26 mouse cellular contexts compared by ENCODE assay signal in genomic region chr19:53154156-53154555, GRCm38 (mm10). TPM values are rescaled to one million over a fixed set of nuclear protein-coding genes. Genes with fewer than 3 reads are reported as not detected.
DNase-seq lines count a peak whose midpoint lies in the region; ATAC-seq and TF ChIP-seq lines count a peak whose summit lies in the region.
"Had no signal": no experiment of that assay in that cellular context is flagged by ENCODE, and none has a peak within 500 bp of the region (broad histone marks: within the 10 kb centered on the region; RNA-seq: fewer than 3 reads in every experiment).

No protein-coding gene starts in this region.

- H3K9ac ChIP-seq in heart, embryonic 11.5 days (ENCODE audit: low read depth, low read length), result no peak overlapping the region
- peak overlapping the region; percentile 26 for H3K9ac ChIP-seq in heart, embryonic 14.5 days (ENCODE audit: low read length)
- no peak overlapping the region for H3K9ac ChIP-seq in heart, postnatal 0 days (replicated peaks; ENCODE audit: low read depth, low read length)
- H3K9ac ChIP-seq: forebrain, embryonic 13.5 days; hindbrain, embryonic 14.5 days had no signal

- intact Hi-C loops in heart, postnatal 14 days (cut with DNase I), result no loop called here

- H3K27ac ChIP-seq in heart, embryonic 11.5 days (ENCODE audit: low read depth, low read length), result peak overlapping the region; percentile 51
- H3K27ac ChIP-seq in heart, embryonic 14.5 days (replicated peaks in 1 of 2; ENCODE audit: control insufficient read depth in 1 of 2, insufficient read depth in 1 of 2, low read depth in 2 of 2, low read length in 2 of 2), result peak overlapping the region; percentile 73 to 80
- peak overlapping the region; percentile 67 for H3K27ac ChIP-seq in heart, postnatal 0 days (ENCODE audit: low read depth)
- H3K27ac ChIP-seq: forebrain, embryonic 10.5 days; forebrain, embryonic 13.5 days; hindbrain, embryonic 14.5 days; hindbrain, postnatal 0 days had no signal

- DNase-seq in heart, postnatal 14 days, result no peak
- DNase-seq in heart, adult 18-20 months, result no peak
- DNase-seq in heart, postnatal 0 days (ENCODE audit: low spot score), result no peak
- no peak for DNase-seq in heart, adult 8-10 months (ENCODE audit: low spot score)
- DNase-seq in embryo, embryonic 9.5 days (ENCODE audit: extremely low spot score), result no peak
- DNase-seq: adrenal gland, adult 8-10 months; adrenal gland, postnatal 25 days; cerebellum, adult 11-12 months; cerebellum, adult 8-10 months; cerebellum, postnatal 10 days; cerebellum, postnatal 36 days; embryo, embryonic 11 days; gastrocnemius, postnatal 14 days; heart, postnatal 4 days; kidney, adult 18-20 months; kidney, adult 9 months had no signal

- WGBS in heart, embryonic 11.5 days (ENCODE audit: insufficient replicate concordance), result 58% methylated on average over 3 of the region's 3 CpGs
- 35% methylated on average over 3 of the region's 3 CpGs for WGBS in heart, embryonic 14.5 days
- 43% methylated on average over 3 of the region's 3 CpGs for WGBS in heart, postnatal 0 days

- H3K9me3 ChIP-seq in heart, embryonic 11.5 days (replicated peaks; ENCODE audit: control insufficient read depth, low read length), result no peaks in the 10 kb centered on the region
- no peaks in the 10 kb centered on the region for H3K9me3 ChIP-seq in heart, embryonic 14.5 days (ENCODE audit: control insufficient read depth, low read length)
- H3K9me3 ChIP-seq in heart, postnatal 0 days (replicated peaks; ENCODE audit: control insufficient read depth, low read length), result no peaks in the 10 kb centered on the region
- H3K9me3 ChIP-seq: forebrain, embryonic 10.5 days; forebrain, embryonic 13.5 days had no signal

- peaks cover 42% of the 10 kb centered on the region for H3K4me1 ChIP-seq in heart, embryonic 11.5 days (ENCODE audit: control insufficient read depth, insufficient read depth, low read length)
- H3K4me1 ChIP-seq in heart, embryonic 14.5 days (ENCODE audit: control insufficient read depth in 2 of 2, insufficient read depth in 2 of 2, low read length in 2 of 2), result peaks cover 22 to 68% of the 10 kb centered on the region in 2 experiments
- H3K4me1 ChIP-seq in heart, postnatal 0 days (ENCODE audit: control insufficient read depth, insufficient read depth), result peaks cover 54% of the 10 kb centered on the region

- TF ChIP-seq EP300 in heart, postnatal 0 days (IDR thresholded peaks at IDR 0.05; ENCODE audit: low read depth), result no peak

- TF ChIP-seq CTCF in heart, postnatal 0 days (IDR thresholded peaks at IDR 0.05; ENCODE audit: low read depth), result no peak

- H3K4me2 ChIP-seq in heart, embryonic 11.5 days, result peak overlapping the region; percentile 27; the same call in 1 of the 2 replicates
- peak overlapping the region; percentile 48 for H3K4me2 ChIP-seq in heart, embryonic 14.5 days (ENCODE audit: low read length)
- H3K4me2 ChIP-seq in heart, postnatal 0 days (ENCODE audit: low read depth, low read length), result 0 out of 2 replicates have a peak overlapping the region, but pooled peaks have one; percentile 28
- H3K4me2 ChIP-seq: forebrain, embryonic 13.5 days; hindbrain, embryonic 14.5 days had no signal

- no peaks in the 10 kb centered on the region for H3K36me3 ChIP-seq in heart, embryonic 11.5 days (ENCODE audit: control insufficient read depth, insufficient read depth, low read length)
- H3K36me3 ChIP-seq in heart, embryonic 14.5 days (ENCODE audit: control insufficient read depth, insufficient read depth, low read length), result no peaks in the 10 kb centered on the region
- H3K36me3 ChIP-seq in heart, postnatal 0 days (replicated peaks; ENCODE audit: control insufficient read depth, insufficient read depth, low read length), result no peaks in the 10 kb centered on the region
- H3K36me3 ChIP-seq: forebrain, embryonic 10.5 days had no signal

- H3K4me3 ChIP-seq in heart, embryonic 11.5 days (ENCODE audit: low read depth, low read length), result no peak overlapping the region
- H3K4me3 ChIP-seq in heart, embryonic 14.5 days (ENCODE audit: control insufficient read depth in 1 of 2, insufficient read depth in 1 of 2, low read depth in 1 of 2, low read length in 2 of 2), result no peak overlapping the region
- no peak overlapping the region for H3K4me3 ChIP-seq in heart, postnatal 0 days (ENCODE audit: low read depth, low read length)
- H3K4me3 ChIP-seq: forebrain, embryonic 10.5 days; forebrain, embryonic 13.5 days had no signal

- H3K27me3 ChIP-seq in heart, embryonic 11.5 days (ENCODE audit: control insufficient read depth, insufficient read depth, low read length), result no peaks in the 10 kb centered on the region
- no peaks in the 10 kb centered on the region for H3K27me3 ChIP-seq in heart, embryonic 14.5 days (ENCODE audit: control insufficient read depth, insufficient read depth, low read length)
- H3K27me3 ChIP-seq in heart, postnatal 0 days (ENCODE audit: control insufficient read depth, insufficient read depth, low read length), result no peaks in the 10 kb centered on the region
- H3K27me3 ChIP-seq: forebrain, embryonic 13.5 days had no signal

- ATAC-seq in heart, embryonic 11.5 days (replicated peaks; ENCODE audit: insufficient number of reproducible peaks, low FRiP score, low TSS enrichment), result no peak
- no peak for ATAC-seq in heart, embryonic 14.5 days (ENCODE audit: insufficient number of reproducible peaks, insufficient read depth, low FRiP score, low read depth)
- no peak for ATAC-seq in heart, postnatal 0 days (ENCODE audit: insufficient read depth, low read depth)
- ATAC-seq: activated CD4-positive, CD25-positive, alpha-beta regulatory T cell, adult 4 months; forebrain, embryonic 13.5 days; forebrain, embryonic 16.5 days; hindbrain, postnatal 0 days; inflammation-experienced regulatory T-cells, adult 6 months; intestine, embryonic 16.5 days had no signal

RNA-seq across cellular contexts. Expression of gene Add3, which starts 13.9 kb away (rescaled TPM):
- 133 and 152 TPM in 2 replicates for polyA plus RNA-seq in heart, embryonic 11.5 days (2014; fragmentation: Nextera tagmentation; extraction: Ambion mirVana)
- 10 to 100 TPM; 63.4 to 65.2 TPM for total RNA-seq in heart, postnatal 14 days (2021)
- polyA plus RNA-seq in heart, embryonic 14.5 days (2014; fragmentation: Nextera tagmentation; extraction: Ambion mirVana), result 129 and 134 TPM in 2 replicates
- 10 to 100 TPM; 44.3 to 52.5 TPM for total RNA-seq in heart, adult 18-20 months (2021)
- total RNA-seq in heart, postnatal 0 days (2014; rRNA removed; ENCODE audit: low replicate concordance), result 62.1 and 78.8 TPM in 2 replicates
- polyA plus RNA-seq in heart, postnatal 0 days (2015; fragmentation: Nextera tagmentation; extraction: Ambion mirVana), result 81.2 and 82.9 TPM in 2 replicates
- 10 to 100 TPM; 35.7 to 51.4 (median 39.9) TPM for total RNA-seq in heart, adult 8-10 months (2022)
